Mouse (Mus musculus) kidney, embryonic 14.5 days (tissue): ENCODE data around the gene Prkcb. TPM values are rescaled to one million over a fixed set of nuclear protein-coding genes. Genes with fewer than 3 reads are reported as not detected.
"Not testable (repeated sequence)": the region's sequence is repeated elsewhere in the genome, so short reads cannot be mapped to it uniquely, and the experiment has no call there.

ENCODE experiments used
- ATAC-seq: fragments of 200-750 bp; cut with Nextera tagmentation; 2 replicates; pipeline ENCODE4 v1.8.0; 2017; ENCODE audit warnings: moderate number of reproducible peaks, mild to moderate bottlenecking, moderate TSS enrichment, moderate library complexity; ENCODE audit not compliant: low FRiP score, low TSS enrichment
- H3K27ac ChIP-seq: fragments of 300-500 bp; sonication (generic); 2 replicates; pipeline ENCODE4 v1.5.1; 2014; ENCODE audit warnings: low read depth, mild to moderate bottlenecking, low read length, moderate library complexity, mixed read lengths
- H3K27me3 ChIP-seq: fragments of 300-500 bp; sonication (generic); 2 replicates; pipeline ENCODE4 v1.6.1; 2014; ENCODE audit warnings: mild to moderate bottlenecking, low read length; ENCODE audit not compliant: control insufficient read depth, insufficient read depth
- H3K36me3 ChIP-seq: fragments of 300-500 bp; sonication (generic); 2 replicates; pipeline ENCODE4 v1.6.1; 2014; ENCODE audit warnings: low read length, mixed read lengths; ENCODE audit not compliant: control insufficient read depth, insufficient read depth
- H3K4me1 ChIP-seq: fragments of 300-500 bp; sonication (generic); 2 replicates; pipeline ENCODE4 v1.6.1; 2014; ENCODE audit warnings: low read length, mixed read lengths; ENCODE audit not compliant: control insufficient read depth, insufficient read depth
- H3K4me2 ChIP-seq: fragments of 300-500 bp; sonication (generic); replicated peaks from 2 replicates; pipeline ENCODE4 v1.6.1; 2014; ENCODE audit warnings: low read depth, mild to moderate bottlenecking, low read length
- H3K4me3 ChIP-seq: fragments of 300-500 bp; sonication (generic); 2 replicates; pipeline ENCODE4 v1.5.1; 2014; ENCODE audit warnings: mild to moderate bottlenecking, low read length
- H3K9ac ChIP-seq: fragments of 300-500 bp; sonication (generic); 2 replicates; pipeline ENCODE4 v1.6.1; 2014; ENCODE audit warnings: low read depth, mild to moderate bottlenecking, low read length, moderate library complexity
- H3K9me3 ChIP-seq: fragments of 300-500 bp; sonication (generic); 2 replicates; pipeline ENCODE4 v1.6.1; 2016; ENCODE audit warnings: low read length; ENCODE audit not compliant: control insufficient read depth
- WGBS: fragments of 180-500 bp; shearing (Covaris S2); extraction: QIAGEN DNeasy Blood & Tissue Kit; methylation state at CpG from one replicate; pipeline ENCODE4 v1.1.7; 2014; 5-methylcytosine and 5-hydroxymethylcytosine counted together
- polyA plus RNA-seq: library from polyadenylated mRNA; unstranded; fragments of >200 nt; fragmentation: Nextera tagmentation; extraction: Ambion mirVana; gene quantifications from 2 replicates; pipeline ENCODE4 v1.2.1, GENCODE M21; 2014

Gene Prkcb
- 3.5 and 4.1 TPM in 2 replicates for polyA plus RNA-seq

DNA sequence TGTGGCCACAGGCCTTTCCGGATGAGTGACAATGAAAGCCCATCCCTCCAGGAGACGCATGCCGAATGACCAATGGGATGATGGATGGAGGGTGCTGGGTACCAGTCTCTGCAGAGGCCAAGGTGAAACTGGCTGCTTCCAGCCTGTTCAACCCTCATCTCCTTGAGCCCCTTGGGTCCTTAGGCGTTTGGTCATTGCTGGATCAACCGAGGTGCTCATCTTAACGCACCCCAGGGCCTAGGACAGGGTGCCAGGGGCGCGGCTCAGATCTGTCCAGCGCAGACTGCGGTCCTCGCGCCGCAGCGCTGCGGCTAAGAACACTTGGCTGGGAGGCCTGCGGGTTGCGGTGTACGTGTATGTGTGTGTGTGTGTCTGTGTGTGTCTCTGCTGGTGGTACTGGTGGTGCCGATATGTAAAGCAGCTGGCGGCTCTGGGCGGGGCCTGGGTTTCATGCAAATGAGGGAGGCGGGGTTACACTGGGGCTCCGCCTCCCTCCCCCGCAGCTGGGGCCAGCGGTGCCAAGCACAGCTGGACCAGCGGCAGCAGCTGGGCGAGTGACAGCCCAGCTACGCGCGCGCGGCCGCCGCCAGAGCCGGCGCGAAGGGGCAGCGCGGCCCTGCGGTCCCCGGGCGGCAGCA lies at the start of gene Prkcb:
Gene Prkcb, plus strand, starts transcription at position 147 of the 638 bp plus-strand sequence.
- Histone ChIP-seq H3K4me1 (peaks cover 13% of the 10 kb centered on the region; the same call in 1 of the 2 replicates), H3K9ac (peak within 1 kb of the TSS; percentile 44; the same call in 1 of the 2 replicates), H3K4me3 (peak within 1 kb of the TSS; percentile 65), H3K4me2 (peak within 1 kb of the TSS; percentile 99), H3K27me3 (peaks cover 37% of the 10 kb centered on the region), H3K36me3 (no peaks in the 10 kb centered on the region), H3K9me3 (no peaks in the 10 kb centered on the region), H3K27ac (no peak within 1 kb of the TSS)
- WGBS = 5% methylated on average over 39 of the region's 42 CpGs
- ATAC-seq = peak; percentile 93

DNA sequence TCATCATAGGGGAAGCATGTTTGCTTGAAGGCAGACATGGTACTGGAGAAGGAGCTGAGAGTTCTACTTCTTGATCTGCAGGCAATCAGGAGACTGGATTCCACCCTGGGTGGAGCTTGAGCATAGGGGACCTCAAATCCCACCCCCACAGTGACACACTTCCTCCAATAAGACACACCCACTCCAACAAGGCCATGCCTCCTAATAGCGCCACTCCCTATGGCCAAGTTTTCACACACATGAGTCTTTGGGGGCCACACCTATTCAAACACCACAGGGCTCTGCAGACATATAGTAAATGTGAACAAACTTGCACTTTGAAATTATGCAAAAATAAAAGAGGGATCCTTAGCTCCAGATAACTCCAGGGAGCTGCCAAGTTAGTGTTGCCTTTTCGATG lies 49.6 kb upstream of the Prkcb start:
- no peak overlapping the region for H3K4me2 ChIP-seq
- no peak overlapping the region for H3K4me3 ChIP-seq
- no peak overlapping the region for H3K9ac ChIP-seq
- H3K9me3 ChIP-seq = no peaks in the 10 kb centered on the region
- ATAC-seq = no peak
- H3K4me1 ChIP-seq = no peaks in the 10 kb centered on the region
- no peaks in the 10 kb centered on the region for H3K36me3 ChIP-seq
- H3K27me3 ChIP-seq = no peaks in the 10 kb centered on the region
- 89% methylated on average over 2 of the region's 2 CpGs for WGBS
- H3K27ac ChIP-seq = no peak overlapping the region

DNA sequence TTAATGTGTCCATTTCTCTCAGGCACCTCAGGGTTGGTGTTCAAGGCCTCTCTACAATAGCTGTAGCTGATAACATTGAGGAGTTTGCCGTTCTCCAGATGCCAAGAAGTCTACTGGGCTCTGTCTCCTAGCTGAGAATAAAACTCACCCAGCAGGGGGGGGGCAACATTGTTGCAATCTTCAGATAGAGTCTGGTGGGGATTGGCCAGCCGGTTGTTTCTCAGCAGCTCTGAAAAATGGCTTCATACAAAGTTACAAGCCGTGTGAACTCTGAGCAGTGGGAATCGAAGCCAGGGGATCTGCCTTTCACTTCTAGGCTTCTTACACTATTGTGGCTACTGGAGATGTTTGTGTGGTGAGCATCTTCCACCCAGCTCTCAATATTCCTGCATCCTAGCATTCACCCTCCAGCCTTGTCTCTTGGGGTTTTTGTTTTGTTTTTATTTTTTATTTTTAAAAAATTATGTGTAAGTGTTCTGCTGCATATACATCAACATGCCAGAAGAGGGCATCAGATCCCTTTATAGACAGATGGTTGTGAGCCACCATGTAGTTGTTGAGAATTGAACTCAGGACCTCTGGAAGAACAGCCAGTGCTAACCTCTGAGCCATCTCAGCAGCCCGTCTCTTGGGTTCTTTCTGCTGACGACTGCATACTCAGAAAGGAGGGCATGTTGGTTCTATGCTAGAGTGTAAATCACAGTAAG lies 48.0 kb upstream of the Prkcb start:
- WGBS = 80% methylated on average over 6 of the region's 6 CpGs
- Histone ChIP-seq H3K4me3 (no peak overlapping the region), H3K4me2 (no peak overlapping the region), H3K9ac (no peak overlapping the region), H3K36me3 (no peaks in the 10 kb centered on the region), H3K4me1 (no peaks in the 10 kb centered on the region), H3K27me3 (no peaks in the 10 kb centered on the region), H3K9me3 (no peaks in the 10 kb centered on the region), H3K27ac (no peak overlapping the region)
- no peak for ATAC-seq

DNA sequence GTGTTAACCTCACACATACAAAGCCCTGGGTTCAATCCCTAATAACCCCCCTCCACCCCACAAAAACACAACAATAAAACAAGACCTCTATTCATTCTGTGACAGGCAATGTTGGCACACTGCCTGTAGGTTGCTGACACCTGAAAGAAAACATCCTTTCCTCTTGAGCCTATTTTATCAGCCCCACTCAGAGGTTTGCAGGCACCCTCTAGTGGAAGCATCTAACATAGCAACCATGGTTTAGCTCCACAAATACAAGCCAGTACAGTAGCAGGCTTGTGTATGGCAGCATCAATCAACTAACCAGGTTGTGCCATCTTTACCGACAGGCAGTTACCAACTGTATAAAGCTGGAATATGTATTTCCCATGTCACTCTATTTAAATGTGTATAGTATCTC lies 46.3 kb upstream of the Prkcb start:
- H3K9ac ChIP-seq = no peak overlapping the region
- no peaks in the 10 kb centered on the region for H3K4me1 ChIP-seq
- no peaks in the 10 kb centered on the region for H3K36me3 ChIP-seq
- ATAC-seq = peak; percentile 69; the same call in 1 of the 2 replicates
- no peaks in the 10 kb centered on the region for H3K9me3 ChIP-seq
- 50% methylated on average over 1 of the region's 1 CpGs for WGBS
- H3K27ac ChIP-seq = no peak overlapping the region
- no peaks in the 10 kb centered on the region for H3K27me3 ChIP-seq
- no peak overlapping the region for H3K4me2 ChIP-seq
- H3K4me3 ChIP-seq = no peak overlapping the region

- not testable (repeated sequence) for ATAC-seq, H3K9me3 ChIP-seq, H3K27ac ChIP-seq, H3K27me3 ChIP-seq, H3K4me2 ChIP-seq, H3K36me3 ChIP-seq, H3K9ac ChIP-seq, H3K4me3 ChIP-seq, H3K4me1 ChIP-seq
Measured at GRCm38 (mm10) chr7:122242744-122243143, 45.8 kb upstream of the Prkcb start.

GRCm38 (mm10) chr7:122244166-122244565 lies 44.4 kb upstream of the Prkcb start:
- Histone ChIP-seq H3K27ac (no peak overlapping the region), H3K9me3 (no peaks in the 10 kb centered on the region), H3K4me1 (no peaks in the 10 kb centered on the region), H3K9ac (no peak overlapping the region), H3K4me3 (no peak overlapping the region), H3K36me3 (no peaks in the 10 kb centered on the region), H3K27me3 (no peaks in the 10 kb centered on the region), H3K4me2 (no peak overlapping the region)
- no peak for ATAC-seq
- WGBS = 60% methylated on average over 7 of the region's 7 CpGs

DNA sequence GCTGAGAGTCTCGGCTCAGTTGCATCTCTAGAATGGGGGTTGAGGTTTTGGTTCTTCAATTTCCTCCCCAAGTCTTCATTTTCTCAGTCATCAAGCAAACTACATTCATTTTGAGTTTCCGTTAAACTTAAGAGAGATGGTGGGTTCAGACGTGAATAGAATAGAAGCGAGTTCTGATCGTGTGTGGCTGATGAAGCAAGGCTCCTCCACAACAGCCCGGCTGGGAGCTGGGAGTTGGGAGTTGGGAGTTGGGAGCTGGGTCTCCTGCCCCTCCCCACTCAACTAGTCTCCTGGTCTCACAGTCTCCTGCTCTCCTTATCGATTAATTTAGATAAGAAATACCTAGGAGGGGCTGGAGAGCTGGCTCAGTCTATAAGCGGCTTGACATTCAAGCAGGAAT lies 44.0 kb upstream of the Prkcb start:
- H3K9me3 ChIP-seq = no peaks in the 10 kb centered on the region
- H3K27ac ChIP-seq = no peak overlapping the region
- H3K4me3 ChIP-seq = no peak overlapping the region
- ATAC-seq = no peak
- 76% methylated on average over 8 of the region's 8 CpGs for WGBS
- no peak overlapping the region for H3K9ac ChIP-seq
- H3K36me3 ChIP-seq = no peaks in the 10 kb centered on the region
- no peak overlapping the region for H3K4me2 ChIP-seq
- no peaks in the 10 kb centered on the region for H3K27me3 ChIP-seq
- no peaks in the 10 kb centered on the region for H3K4me1 ChIP-seq

GRCm38 (mm10) chr7:122245976-122246375 lies 42.6 kb upstream of the Prkcb start:
- Histone ChIP-seq H3K27ac (no peak overlapping the region), H3K4me1 (no peaks in the 10 kb centered on the region), H3K9ac (no peak overlapping the region), H3K36me3 (no peaks in the 10 kb centered on the region), H3K4me2 (no peak overlapping the region), H3K4me3 (no peak overlapping the region), H3K9me3 (no peaks in the 10 kb centered on the region), H3K27me3 (no peaks in the 10 kb centered on the region)
- 52% methylated on average over 5 of the region's 5 CpGs for WGBS
- ATAC-seq = no peak

DNA sequence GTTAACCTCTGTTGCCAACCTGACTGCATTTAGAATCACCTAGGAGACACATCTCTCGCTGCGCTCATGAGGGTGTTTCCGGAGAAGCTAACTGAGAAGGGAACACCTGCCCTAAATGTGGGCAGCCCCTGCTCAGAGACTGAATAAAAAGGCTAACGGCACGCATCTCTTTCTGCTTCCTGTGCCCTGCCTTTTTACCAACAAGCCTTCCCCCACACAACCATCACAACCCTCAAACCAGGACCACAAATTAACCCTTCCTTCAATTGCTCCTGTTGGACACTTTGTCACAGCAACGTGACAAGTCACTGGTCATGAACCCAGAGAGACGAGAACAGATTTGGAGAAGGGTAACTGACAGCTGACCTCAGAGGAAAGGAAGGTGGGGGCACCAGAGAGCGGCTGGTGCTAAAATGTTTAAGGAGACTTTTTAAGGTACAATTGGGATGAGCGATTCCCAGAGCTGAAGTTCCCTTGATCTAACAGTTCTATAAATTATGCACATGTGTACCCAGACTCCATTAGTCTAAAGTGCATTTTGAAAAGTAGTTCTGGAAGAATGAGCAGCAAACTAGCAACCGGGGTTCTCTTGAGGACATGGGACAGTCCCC lies 41.2 kb upstream of the Prkcb start:
- Histone ChIP-seq H3K9me3 (no peaks in the 10 kb centered on the region), H3K36me3 (no peaks in the 10 kb centered on the region), H3K9ac (no peak overlapping the region), H3K27ac (no peak overlapping the region), H3K4me2 (no peak overlapping the region), H3K4me3 (no peak overlapping the region), H3K4me1 (no peaks in the 10 kb centered on the region), H3K27me3 (no peaks in the 10 kb centered on the region)
- no peak for ATAC-seq
- 68% methylated on average over 10 of the region's 10 CpGs for WGBS
